In the genomic region with DNA sequence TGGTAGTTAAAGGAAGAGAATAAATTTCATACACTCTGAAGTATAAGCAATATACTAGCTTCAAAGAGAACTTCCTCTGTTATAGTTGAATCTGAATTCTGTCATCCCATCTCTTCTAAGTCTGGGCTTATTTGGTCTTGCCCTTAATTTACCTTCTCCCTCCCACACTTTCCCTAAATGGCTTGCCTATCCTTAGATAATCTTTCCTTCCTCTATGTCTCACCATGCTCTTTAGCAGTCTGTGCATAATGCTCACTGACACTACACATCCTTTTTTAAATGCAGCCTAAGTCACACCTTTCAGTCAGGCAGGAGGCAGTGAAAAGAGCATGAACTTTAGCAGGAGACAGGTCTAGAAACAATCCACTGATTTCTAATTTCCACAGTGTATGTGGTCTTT, we compare ENCODE assay signal across 19 mouse cellular contexts.
"Had no signal": no experiment of that assay in that cellular context is flagged by ENCODE, and none has a peak within 500 bp of the region (broad histone marks: within the 10 kb centered on the region; RNA-seq: fewer than 3 reads in every experiment).

No protein-coding gene starts in this region.

- H3K4me3 ChIP-seq: intestine, embryonic 15.5 days; kidney, embryonic 15.5 days; liver, embryonic 13.5 days; midbrain, embryonic 12.5 days; midbrain, embryonic 15.5 days; neural tube, embryonic 12.5 days; neural tube, embryonic 15.5 days; stomach, embryonic 15.5 days had no signal

- DNase-seq: kidney, adult 11 months; kidney, adult 8-10 months; kidney, postnatal 10 days; kidney, postnatal 36 days; layer of hippocampus, postnatal 36 days; liver, embryonic 13.5 days; lung, embryonic 14.5 days; retina, postnatal 1 day; right cerebral cortex, postnatal 4 days; thymus, adult 18-20 months; thymus, postnatal 36 days had no signal

- H3K27me3 ChIP-seq: intestine, embryonic 15.5 days; kidney, embryonic 15.5 days; liver, embryonic 13.5 days; midbrain, embryonic 12.5 days; midbrain, embryonic 15.5 days; neural tube, embryonic 12.5 days; neural tube, embryonic 15.5 days; stomach, embryonic 15.5 days had no signal

- H3K4me1 ChIP-seq: intestine, embryonic 15.5 days; kidney, embryonic 15.5 days; liver, embryonic 13.5 days; midbrain, embryonic 12.5 days; midbrain, embryonic 15.5 days; neural tube, embryonic 12.5 days; neural tube, embryonic 15.5 days; stomach, embryonic 15.5 days had no signal

- H3K9me3 ChIP-seq: intestine, embryonic 15.5 days; kidney, embryonic 15.5 days; liver, embryonic 13.5 days; midbrain, embryonic 12.5 days; midbrain, embryonic 15.5 days; neural tube, embryonic 12.5 days; neural tube, embryonic 15.5 days; stomach, embryonic 15.5 days had no signal

- H3K27ac ChIP-seq: intestine, embryonic 15.5 days; kidney, embryonic 15.5 days; liver, embryonic 13.5 days; macrophage; midbrain, embryonic 12.5 days; midbrain, embryonic 15.5 days; neural tube, embryonic 12.5 days; neural tube, embryonic 15.5 days; stomach, embryonic 15.5 days had no signal

- H3K36me3 ChIP-seq: intestine, embryonic 15.5 days; kidney, embryonic 15.5 days; liver, embryonic 13.5 days; midbrain, embryonic 12.5 days; midbrain, embryonic 15.5 days; neural tube, embryonic 12.5 days; neural tube, embryonic 15.5 days; stomach, embryonic 15.5 days had no signal

- H3K9ac ChIP-seq: intestine, embryonic 15.5 days; kidney, embryonic 15.5 days; liver, embryonic 13.5 days; lung, embryonic 14.5 days; midbrain, embryonic 12.5 days; midbrain, embryonic 15.5 days; neural tube, embryonic 12.5 days; neural tube, embryonic 15.5 days; stomach, embryonic 15.5 days had no signal
